Mouse (Mus musculus): ENCODE measurements around the gene Gm8906. TPM values are rescaled to one million over a fixed set of nuclear protein-coding genes. Genes with fewer than 3 reads are reported as not detected.
"Not testable (repeated sequence)": the region's sequence is repeated elsewhere in the genome, so short reads cannot be mapped to it uniquely, and the experiment has no call there.

The Gm8906 gene
- total RNA-seq (2022) = not detected

- DNase-seq (ENCODE audit: low spot score in 2 of 2) = not testable (repeated sequence)
These were observed at the start of gene Gm8906 for GRCm38 (mm10) chr5:11502385-11502784. Gene Gm8906 (plus strand): TSS chr5:11502685.

Other genes with a start within 250 kb of the Gm8906 start
- gene Gm8890, start 246.7 kb upstream of the Gm8906 start, total RNA-seq (2022) = not detected
- gene Speer1, start 161.2 kb upstream of the Gm8906 start, total RNA-seq (2022) = not detected
- gene Gm8897, start 86.3 kb upstream of the Gm8906 start, total RNA-seq (2022) = not detected
- gene Gm6460, start 92.2 kb downstream of the Gm8906 start, total RNA-seq (2022) = not detected
- gene Gm8922, start 179.3 kb downstream of the Gm8906 start, total RNA-seq (2022) = not detected

All from gastrocnemius, adult 8-10 months (tissue).